Mouse (Mus musculus): ENCODE results near the gene Vdac2.
A peak's percentile ranks its signal among the peaks of the same experiment; 100 is the strongest.

DNA sequence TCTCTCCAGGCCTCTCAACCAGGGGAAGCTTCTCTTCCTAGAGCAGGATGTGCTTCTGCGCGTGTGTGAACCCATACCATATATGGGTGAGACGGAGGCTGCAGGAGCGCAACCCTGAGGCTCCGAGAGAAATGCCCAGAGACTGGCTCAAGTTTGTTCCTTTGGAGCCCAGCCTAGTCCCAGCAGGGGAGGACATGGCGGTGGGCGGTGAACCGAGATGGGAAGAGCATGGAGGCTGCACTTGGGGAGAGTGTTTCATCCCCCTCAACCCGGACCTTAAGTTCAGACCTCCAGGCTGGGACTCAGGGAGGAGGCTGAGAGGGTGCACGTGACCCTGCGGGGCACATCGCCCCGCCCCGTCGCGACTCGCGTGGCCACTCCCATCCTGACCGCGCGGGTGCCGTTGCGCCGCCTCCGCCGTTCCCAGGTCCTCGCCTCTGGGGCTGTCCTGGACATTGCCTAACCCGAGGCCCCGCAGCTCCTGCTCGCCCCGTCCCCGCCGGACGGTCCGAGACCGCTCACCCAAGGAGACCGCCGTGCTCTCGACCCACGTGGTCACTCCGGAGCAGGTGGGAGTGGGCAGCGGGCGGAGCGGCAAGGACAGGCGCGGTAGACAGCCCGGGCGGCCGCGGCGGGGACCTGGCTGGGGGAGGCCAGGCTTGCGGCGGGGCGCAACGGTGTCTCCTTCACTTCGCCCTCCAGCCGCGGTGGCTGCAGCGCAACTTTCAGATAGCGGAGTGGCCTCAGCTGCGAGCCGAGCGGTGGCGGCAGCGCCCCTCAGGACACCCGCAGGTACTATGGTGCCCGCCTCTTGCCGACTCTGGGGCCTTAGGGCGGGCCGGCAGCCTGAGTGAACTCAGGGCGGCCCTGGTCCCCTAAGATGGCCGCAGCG lies 6.1 kb downstream of the Vdac2 start:
- TF ChIP-seq POLR2A (IDR thresholded peaks at IDR 0.05; ENCODE audit: insufficient read depth, low read length) (peak; percentile 61), CTCF (IDR thresholded peaks at IDR 0.05; ENCODE audit: low read depth, low read length) (no peak), EP300 (IDR thresholded peaks at IDR 0.05; ENCODE audit: insufficient read depth, low read depth, low read length) (no peak)

All from ES-Bruce4 (cell line).